Mouse (Mus musculus): ENCODE results near the gene Abhd2. TPM values are rescaled to one million over a fixed set of nuclear protein-coding genes. Genes with fewer than 3 reads are reported as not detected.
A peak's percentile ranks its signal among the peaks of the same experiment; 100 is the strongest.

Gene Abhd2
- polyA plus RNA-seq, 1 experiment from 2014 or later = 20.3 TPM

DNA sequence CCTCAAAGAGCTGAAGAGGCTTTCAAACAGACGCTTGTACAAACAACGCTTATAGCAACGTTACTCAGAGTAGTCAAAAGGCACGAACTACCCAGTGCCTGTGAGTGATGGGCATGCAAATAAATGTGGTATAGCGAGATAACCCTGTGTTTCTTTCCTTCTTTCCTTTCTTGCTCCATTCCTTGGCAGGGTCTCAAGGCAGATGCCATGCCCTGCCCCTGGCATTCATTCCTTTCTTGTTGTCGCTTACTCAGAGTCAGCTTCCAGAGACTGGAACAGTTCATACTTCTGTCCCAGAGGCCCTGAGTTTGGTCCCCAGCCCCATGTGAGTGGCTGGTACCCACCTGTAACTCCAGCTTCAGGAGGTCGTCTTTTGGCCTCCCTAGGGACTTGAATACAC lies 44.6 kb downstream of the Abhd2 start:
- Histone ChIP-seq H3K4me2 (ENCODE audit: low read depth, low read length) (no peak overlapping the region), H3K27ac (ENCODE audit: low read depth, low read length) (no peak overlapping the region), H3K9ac (replicated peaks; ENCODE audit: low read depth, low read length) (no peak overlapping the region), H3K27me3 (ENCODE audit: control insufficient read depth, insufficient read depth, low read length) (no peaks in the 10 kb centered on the region), H3K36me3 (ENCODE audit: control insufficient read depth, insufficient read depth, low read length) (no peaks in the 10 kb centered on the region), H3K4me3 (ENCODE audit: low read depth, low read length) (no peak overlapping the region), H3K4me1 (ENCODE audit: control insufficient read depth, insufficient read depth, low read length) (peaks cover 47% of the 10 kb centered on the region), H3K9me3 (ENCODE audit: control insufficient read depth, low read length) (no peaks in the 10 kb centered on the region)
- WGBS = 75% methylated on average over 7 of the region's 7 CpGs
- no peak for ATAC-seq (ENCODE audit: low read depth)

DNA sequence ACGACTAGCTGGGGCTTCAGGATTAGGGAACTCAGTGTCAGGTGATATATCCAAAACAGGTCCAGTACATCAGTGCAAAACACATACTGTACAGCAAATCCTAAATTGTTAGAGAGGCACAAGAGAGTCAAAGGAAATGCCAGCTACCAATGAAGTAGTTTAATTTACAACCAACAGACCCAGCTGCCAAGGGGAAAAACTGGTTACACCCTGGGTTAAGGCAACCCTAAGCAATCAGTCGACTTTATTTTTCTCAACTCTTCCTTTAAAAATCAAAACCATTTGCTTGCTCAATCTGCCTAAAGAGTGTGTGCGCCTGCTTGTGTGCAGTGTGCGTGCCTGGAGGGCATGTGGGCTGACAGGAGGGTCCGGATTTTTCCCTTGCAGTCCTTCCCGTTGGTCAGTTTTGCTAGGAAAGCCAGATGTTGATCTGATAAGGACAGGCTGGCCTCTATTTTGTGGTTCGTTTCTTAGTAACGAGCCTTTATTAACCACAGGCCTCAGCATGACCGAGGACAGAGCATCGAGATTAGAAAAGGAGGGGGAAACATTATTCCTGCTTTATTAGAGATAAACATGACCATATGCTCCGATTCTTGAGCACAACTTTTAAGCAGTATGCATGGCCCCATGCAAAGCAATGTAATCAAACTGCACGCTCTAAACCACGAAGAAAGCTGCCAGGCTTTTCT lies 45.3 kb downstream of the Abhd2 start:
- ATAC-seq (ENCODE audit: low read depth) = no peak
- Histone ChIP-seq H3K9me3 (ENCODE audit: control insufficient read depth, low read length) (no peaks in the 10 kb centered on the region), H3K4me1 (ENCODE audit: control insufficient read depth, insufficient read depth, low read length) (peaks cover 47% of the 10 kb centered on the region), H3K27ac (ENCODE audit: low read depth, low read length) (no peak overlapping the region), H3K9ac (replicated peaks; ENCODE audit: low read depth, low read length) (no peak overlapping the region), H3K4me2 (ENCODE audit: low read depth, low read length) (no peak overlapping the region), H3K27me3 (ENCODE audit: control insufficient read depth, insufficient read depth, low read length) (no peaks in the 10 kb centered on the region), H3K36me3 (ENCODE audit: control insufficient read depth, insufficient read depth, low read length) (no peaks in the 10 kb centered on the region), H3K4me3 (ENCODE audit: low read depth, low read length) (no peak overlapping the region)
- 61% methylated on average over 13 of the region's 13 CpGs for WGBS

- Histone ChIP-seq H3K4me1 (ENCODE audit: control insufficient read depth, insufficient read depth, low read length) (peaks cover 25% of the 10 kb centered on the region), H3K4me3 (ENCODE audit: low read depth, low read length) (no peak overlapping the region), H3K4me2 (ENCODE audit: low read depth, low read length) (no peak overlapping the region), H3K9me3 (ENCODE audit: control insufficient read depth, low read length) (no peaks in the 10 kb centered on the region), H3K9ac (replicated peaks; ENCODE audit: low read depth, low read length) (no peak overlapping the region), H3K27ac (ENCODE audit: low read depth, low read length) (peak overlapping the region; percentile 52; the same call in 1 of the 2 replicates), H3K36me3 (ENCODE audit: control insufficient read depth, insufficient read depth, low read length) (peaks cover 29% of the 10 kb centered on the region), H3K27me3 (ENCODE audit: control insufficient read depth, insufficient read depth, low read length) (no peaks in the 10 kb centered on the region)
- WGBS = 34% methylated on average over 8 of the region's 8 CpGs
- ATAC-seq (ENCODE audit: low read depth) = peak; percentile 36; the same call in 1 of the 2 replicates
Measured at GRCm38 (mm10) chr7:79323855-79324254, 50.9 kb downstream of the Abhd2 start.

GRCm38 (mm10) chr7:79328769-79329168 lies 55.8 kb downstream of the Abhd2 start:
- Histone ChIP-seq H3K27me3 (ENCODE audit: control insufficient read depth, insufficient read depth, low read length) (no peaks in the 10 kb centered on the region), H3K9me3 (ENCODE audit: control insufficient read depth, low read length) (no peaks in the 10 kb centered on the region), H3K4me3 (ENCODE audit: low read depth, low read length) (no peak overlapping the region), H3K27ac (ENCODE audit: low read depth, low read length) (no peak overlapping the region), H3K36me3 (ENCODE audit: control insufficient read depth, insufficient read depth, low read length) (peaks cover 37% of the 10 kb centered on the region), H3K4me1 (ENCODE audit: control insufficient read depth, insufficient read depth, low read length) (peaks cover 7% of the 10 kb centered on the region; the same call in 1 of the 2 replicates), H3K9ac (replicated peaks; ENCODE audit: low read depth, low read length) (no peak overlapping the region), H3K4me2 (ENCODE audit: low read depth, low read length) (no peak overlapping the region)
- WGBS = 94% methylated on average over 5 of the region's 5 CpGs
- ATAC-seq (ENCODE audit: low read depth) = no peak

DNA sequence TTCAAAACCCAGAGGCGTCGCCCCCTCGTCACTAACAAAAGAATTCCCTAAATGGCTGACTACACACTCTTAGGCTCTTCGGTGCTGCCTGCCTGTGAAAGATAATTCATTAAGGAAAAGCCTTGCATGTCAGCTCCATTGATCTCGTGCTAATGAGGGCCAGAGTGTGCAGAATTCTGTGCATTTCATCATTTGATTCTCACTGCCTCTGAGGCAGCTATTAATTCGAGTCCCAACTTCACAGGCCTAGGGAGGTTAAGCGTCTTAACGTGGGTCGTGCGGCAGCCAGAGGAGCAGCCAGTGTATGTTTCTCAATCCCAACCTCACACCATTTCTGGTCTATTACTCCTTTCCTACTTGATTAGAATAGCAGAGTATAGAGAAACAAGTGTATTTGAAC lies 58.2 kb downstream of the Abhd2 start:
- Histone ChIP-seq H3K4me3 (ENCODE audit: low read depth, low read length) (no peak overlapping the region), H3K27me3 (ENCODE audit: control insufficient read depth, insufficient read depth, low read length) (no peaks in the 10 kb centered on the region), H3K9ac (replicated peaks; ENCODE audit: low read depth, low read length) (no peak overlapping the region), H3K4me1 (ENCODE audit: control insufficient read depth, insufficient read depth, low read length) (no peaks in the 10 kb centered on the region), H3K27ac (ENCODE audit: low read depth, low read length) (no peak overlapping the region; the same call in 1 of the 2 replicates), H3K4me2 (ENCODE audit: low read depth, low read length) (no peak overlapping the region), H3K9me3 (ENCODE audit: control insufficient read depth, low read length) (no peaks in the 10 kb centered on the region), H3K36me3 (ENCODE audit: control insufficient read depth, insufficient read depth, low read length) (peaks cover 25% of the 10 kb centered on the region; the same call in 1 of the 2 replicates)
- 25% methylated on average over 10 of the region's 10 CpGs for whole genome bisulfite sequencing
- no peak for ATAC-seq (ENCODE audit: low read depth)

- no peaks in the 10 kb centered on the region for H3K4me1 ChIP-seq (ENCODE audit: control insufficient read depth, insufficient read depth, low read length)
- H3K27ac ChIP-seq (ENCODE audit: low read depth, low read length) = no peak overlapping the region
- H3K36me3 ChIP-seq (ENCODE audit: control insufficient read depth, insufficient read depth, low read length) = peaks cover 11% of the 10 kb centered on the region; the same call in 1 of the 2 replicates
- H3K9ac ChIP-seq (replicated peaks; ENCODE audit: low read depth, low read length) = no peak overlapping the region
- no peak overlapping the region for H3K4me2 ChIP-seq (ENCODE audit: low read depth, low read length)
- H3K27me3 ChIP-seq (ENCODE audit: control insufficient read depth, insufficient read depth, low read length) = no peaks in the 10 kb centered on the region
- no peak overlapping the region for H3K4me3 ChIP-seq (ENCODE audit: low read depth, low read length)
- 77% methylated on average over 3 of the region's 3 CpGs for WGBS
- H3K9me3 ChIP-seq (ENCODE audit: control insufficient read depth, low read length) = no peaks in the 10 kb centered on the region
- ATAC-seq (ENCODE audit: low read depth) = no peak
Measured at GRCm38 (mm10) chr7:79333419-79333818, 60.4 kb downstream of the Abhd2 start.

DNA sequence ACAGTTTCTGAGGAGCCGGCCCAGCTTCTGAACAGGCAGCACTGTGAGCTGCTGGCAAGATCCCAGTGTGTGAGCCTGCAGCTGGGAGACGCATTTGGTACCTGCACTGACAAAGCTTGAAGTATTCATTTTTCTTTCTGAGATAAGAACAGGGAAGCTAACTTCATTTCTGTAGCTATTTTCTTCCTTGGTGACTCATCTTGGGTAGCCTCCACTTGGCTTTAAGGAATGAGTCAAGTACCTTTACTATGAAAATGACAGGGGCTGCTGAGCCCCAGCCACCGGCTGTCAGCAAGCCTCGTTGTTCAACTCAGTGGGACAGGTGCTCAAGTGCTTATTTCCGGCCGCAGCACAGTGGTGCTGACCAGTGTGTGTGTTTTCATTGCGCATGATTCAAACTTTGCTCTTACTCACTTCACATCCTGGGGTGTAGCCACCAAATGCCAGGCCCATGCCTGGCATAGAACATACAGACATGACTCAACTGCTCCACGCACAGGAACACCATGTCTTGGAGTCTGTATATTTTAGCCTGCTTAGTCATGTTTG lies 63.4 kb downstream of the Abhd2 start:
- no peaks in the 10 kb centered on the region for H3K9me3 ChIP-seq (ENCODE audit: control insufficient read depth, low read length)
- no peak overlapping the region for H3K4me2 ChIP-seq (ENCODE audit: low read depth, low read length)
- 94% methylated on average over 8 of the region's 8 CpGs for WGBS
- H3K36me3 ChIP-seq (ENCODE audit: control insufficient read depth, insufficient read depth, low read length) = 0 out of 2 replicates have a peak, but pooled peaks cover 3% of the 10 kb centered on the region
- no peaks in the 10 kb centered on the region for H3K4me1 ChIP-seq (ENCODE audit: control insufficient read depth, insufficient read depth, low read length)
- no peak for ATAC-seq (ENCODE audit: low read depth)
- H3K27me3 ChIP-seq (ENCODE audit: control insufficient read depth, insufficient read depth, low read length) = no peaks in the 10 kb centered on the region
- no peak overlapping the region for H3K27ac ChIP-seq (ENCODE audit: low read depth, low read length)
- no peak overlapping the region for H3K4me3 ChIP-seq (ENCODE audit: low read depth, low read length)
- H3K9ac ChIP-seq (replicated peaks; ENCODE audit: low read depth, low read length) = no peak overlapping the region

DNA sequence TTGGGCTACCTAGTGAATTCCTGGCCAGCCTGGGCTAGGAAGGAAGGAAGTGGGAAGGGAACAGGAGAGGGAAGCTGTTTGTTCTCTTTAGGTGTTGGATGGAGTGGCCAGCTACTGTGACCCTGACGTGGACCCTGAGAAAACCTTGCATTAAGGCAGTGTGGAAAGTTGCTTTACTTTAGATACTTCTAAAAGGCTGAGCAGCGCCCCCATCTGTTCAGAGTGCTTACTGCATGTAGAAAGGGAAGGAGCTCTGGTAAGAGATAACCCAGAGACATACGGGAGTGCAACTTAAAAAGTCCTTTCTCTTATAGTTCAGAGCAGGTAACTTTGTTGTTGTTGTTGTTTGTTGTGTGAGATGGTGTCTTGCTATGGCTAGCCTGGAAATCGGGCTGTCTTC lies 72.9 kb downstream of the Abhd2 start:
- Histone ChIP-seq H3K4me2 (ENCODE audit: low read depth, low read length) (no peak overlapping the region), H3K9me3 (ENCODE audit: control insufficient read depth, low read length) (no peaks in the 10 kb centered on the region), H3K36me3 (ENCODE audit: control insufficient read depth, insufficient read depth, low read length) (no peaks in the 10 kb centered on the region; the same call in 1 of the 2 replicates), H3K4me1 (ENCODE audit: control insufficient read depth, insufficient read depth, low read length) (no peaks in the 10 kb centered on the region), H3K4me3 (ENCODE audit: low read depth, low read length) (no peak overlapping the region), H3K27me3 (ENCODE audit: control insufficient read depth, insufficient read depth, low read length) (no peaks in the 10 kb centered on the region), H3K9ac (replicated peaks; ENCODE audit: low read depth, low read length) (no peak overlapping the region), H3K27ac (ENCODE audit: low read depth, low read length) (no peak overlapping the region)
- ATAC-seq (ENCODE audit: low read depth) = no peak
- WGBS = 62% methylated on average over 4 of the region's 4 CpGs

DNA sequence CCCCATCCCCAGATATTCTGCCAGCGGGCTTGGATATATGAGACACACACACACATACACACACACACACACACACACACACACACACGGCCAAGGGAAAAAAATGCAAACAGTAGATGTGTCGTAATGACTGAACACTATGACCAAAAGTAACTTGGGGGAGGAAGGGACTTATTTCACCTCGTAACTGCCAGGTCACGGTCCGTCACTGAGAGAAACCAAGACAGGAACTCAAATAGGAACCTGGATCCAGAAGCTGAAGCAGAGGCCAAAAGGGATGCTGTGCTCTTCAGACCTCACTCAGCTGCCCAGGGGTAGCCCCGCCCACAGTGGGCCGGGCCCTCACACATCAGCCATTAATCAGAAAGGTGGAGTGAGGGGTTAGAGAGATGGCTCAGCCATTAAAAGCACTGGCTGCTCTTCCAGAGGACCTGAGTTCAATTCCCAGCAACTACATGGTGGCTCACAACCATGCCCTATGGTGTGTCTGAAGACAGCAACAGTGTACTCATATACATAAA lies 73.6 kb downstream of the Abhd2 start:
- no peak overlapping the region for H3K9ac ChIP-seq (replicated peaks; ENCODE audit: low read depth, low read length)
- H3K27me3 ChIP-seq (ENCODE audit: control insufficient read depth, insufficient read depth, low read length) = no peaks in the 10 kb centered on the region
- WGBS = 76% methylated on average over 8 of the region's 8 CpGs
- H3K27ac ChIP-seq (ENCODE audit: low read depth, low read length) = no peak overlapping the region
- H3K4me3 ChIP-seq (ENCODE audit: low read depth, low read length) = no peak overlapping the region
- H3K36me3 ChIP-seq (ENCODE audit: control insufficient read depth, insufficient read depth, low read length) = no peaks in the 10 kb centered on the region; the same call in 1 of the 2 replicates
- no peak overlapping the region for H3K4me2 ChIP-seq (ENCODE audit: low read depth, low read length)
- ATAC-seq (ENCODE audit: low read depth) = no peak
- no peaks in the 10 kb centered on the region for H3K4me1 ChIP-seq (ENCODE audit: control insufficient read depth, insufficient read depth, low read length)
- H3K9me3 ChIP-seq (ENCODE audit: control insufficient read depth, low read length) = no peaks in the 10 kb centered on the region
